Comparison of ENCODE assay signal across 18 mouse cellular contexts in the genomic region with DNA sequence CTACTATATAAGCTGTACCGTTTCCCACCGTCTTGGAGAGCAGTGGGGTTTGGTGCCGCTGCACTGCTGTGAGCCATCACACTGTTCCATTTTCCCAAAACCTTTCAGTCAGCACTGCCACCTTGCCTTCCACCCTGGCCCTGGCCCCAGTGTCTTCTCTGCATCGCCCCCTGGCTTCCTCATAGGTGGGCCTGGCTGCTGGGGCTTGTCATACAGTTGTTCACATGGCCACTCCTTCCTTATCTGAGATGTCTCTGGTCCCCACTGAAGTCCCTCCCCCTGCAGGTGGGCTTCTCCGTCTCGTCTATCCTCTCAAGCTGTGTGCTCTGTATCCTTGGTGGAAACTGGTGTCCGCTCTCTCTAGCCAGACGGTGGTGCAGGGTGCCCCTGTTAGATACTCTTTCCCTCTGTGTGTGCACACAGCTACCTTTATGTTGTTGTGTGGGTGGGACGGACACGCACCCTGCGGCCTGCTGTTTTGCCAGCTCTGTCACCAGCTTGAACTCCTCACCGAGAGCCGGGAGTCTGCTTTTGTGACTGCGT. TPM values are rescaled to one million over a fixed set of nuclear protein-coding genes. Genes with fewer than 3 reads are reported as not detected.
A peak's percentile ranks its signal among the peaks of the same experiment; 100 is the strongest.
DNase-seq lines count a peak whose midpoint lies in the region; ATAC-seq and TF ChIP-seq lines count a peak whose summit lies in the region.
"Had no signal": no experiment of that assay in that cellular context is flagged by ENCODE, and none has a peak within 500 bp of the region (broad histone marks: within the 10 kb centered on the region; RNA-seq: fewer than 3 reads in every experiment).

No protein-coding gene starts in this region.

- no peaks in the 10 kb centered on the region for H3K9me3 ChIP-seq in heart, embryonic 12.5 days (replicated peaks)
- H3K9me3 ChIP-seq in lung, embryonic 14.5 days (ENCODE audit: low read depth, low read length) = no peaks in the 10 kb centered on the region
- H3K9me3 ChIP-seq in lung, postnatal 0 days (ENCODE audit: low read length) = no peaks in the 10 kb centered on the region
- no peaks in the 10 kb centered on the region for H3K9me3 ChIP-seq in liver, embryonic 16.5 days (replicated peaks; ENCODE audit: control insufficient read depth, low read length)
- H3K9me3 ChIP-seq in forebrain, postnatal 0 days (ENCODE audit: low read length) = no peaks in the 10 kb centered on the region
- H3K9me3 ChIP-seq: embryonic facial prominence, embryonic 12.5 days; forebrain, embryonic 15.5 days; hindbrain, embryonic 15.5 days; limb, embryonic 13.5 days; stomach, embryonic 15.5 days had no signal

- H3K4me2 ChIP-seq in heart, embryonic 12.5 days = no peak overlapping the region
- H3K4me2 ChIP-seq in lung, embryonic 14.5 days = no peak overlapping the region
- no peak overlapping the region for H3K4me2 ChIP-seq in lung, postnatal 0 days (replicated peaks; ENCODE audit: low read depth, low read length)
- no peak overlapping the region for H3K4me2 ChIP-seq in liver, embryonic 16.5 days (ENCODE audit: low read depth, low read length)
- H3K4me2 ChIP-seq in forebrain, postnatal 0 days (ENCODE audit: low read depth) = no peak overlapping the region
- H3K4me2 ChIP-seq: embryonic facial prominence, embryonic 12.5 days; forebrain, embryonic 15.5 days; hindbrain, embryonic 15.5 days; limb, embryonic 13.5 days; stomach, embryonic 15.5 days had no signal

- H3K36me3 ChIP-seq in heart, embryonic 12.5 days = peaks cover 48% of the 10 kb centered on the region
- peaks cover 68% of the 10 kb centered on the region for H3K36me3 ChIP-seq in lung, embryonic 14.5 days (ENCODE audit: insufficient read depth)
- 0 out of 2 replicates have a peak, but pooled peaks cover 4% of the 10 kb centered on the region for H3K36me3 ChIP-seq in lung, postnatal 0 days (ENCODE audit: insufficient read depth, low read length)
- peaks cover 13% of the 10 kb centered on the region for H3K36me3 ChIP-seq in liver, embryonic 16.5 days (ENCODE audit: control insufficient read depth, insufficient read depth)
- H3K36me3 ChIP-seq in forebrain, postnatal 0 days (ENCODE audit: insufficient read depth) = peaks cover 18% of the 10 kb centered on the region

- no peak overlapping the region for H3K4me3 ChIP-seq in heart, embryonic 12.5 days
- no peak overlapping the region for H3K4me3 ChIP-seq in lung, embryonic 14.5 days (ENCODE audit: low read depth, low read length)
- no peak overlapping the region for H3K4me3 ChIP-seq in lung, postnatal 0 days (ENCODE audit: low read depth, low read length)
- H3K4me3 ChIP-seq in brown adipose tissue, adult 24 weeks (ENCODE audit: insufficient read depth, low read depth, low read length) = no peak overlapping the region
- H3K4me3 ChIP-seq in liver, embryonic 16.5 days (ENCODE audit: low read depth, low read length) = no peak overlapping the region
- no peak overlapping the region for H3K4me3 ChIP-seq in forebrain, postnatal 0 days (ENCODE audit: low read depth, low read length)
- H3K4me3 ChIP-seq: embryonic facial prominence, embryonic 12.5 days; forebrain, embryonic 15.5 days; hindbrain, embryonic 15.5 days; limb, embryonic 13.5 days; stomach, embryonic 15.5 days had no signal

- WGBS in heart, embryonic 12.5 days = 85% methylated on average over 14 of the region's 14 CpGs
- 88% methylated on average over 14 of the region's 14 CpGs for WGBS in lung, embryonic 14.5 days
- WGBS in lung, postnatal 0 days = 88% methylated on average over 14 of the region's 14 CpGs
- WGBS in liver, embryonic 16.5 days (ENCODE audit: insufficient replicate concordance) = 72% methylated on average over 14 of the region's 14 CpGs
- 93% methylated on average over 14 of the region's 14 CpGs for WGBS in forebrain, postnatal 0 days

- no peak for ATAC-seq in heart, embryonic 12.5 days (ENCODE audit: insufficient number of reproducible peaks, low FRiP score)
- no peak for ATAC-seq in lung, embryonic 14.5 days (ENCODE audit: insufficient read depth)
- no peak for ATAC-seq in lung, postnatal 0 days
- no peak for ATAC-seq in liver, embryonic 16.5 days (ENCODE audit: low read depth)
- no peak for ATAC-seq in forebrain, postnatal 0 days
- ATAC-seq: forebrain, embryonic 15.5 days had no signal

- peaks cover 71% of the 10 kb centered on the region for H3K4me1 ChIP-seq in heart, embryonic 12.5 days (replicated peaks)
- peaks cover 4% of the 10 kb centered on the region; the same call in 1 of the 2 replicates for H3K4me1 ChIP-seq in lung, embryonic 14.5 days (ENCODE audit: insufficient read depth)
- H3K4me1 ChIP-seq in lung, postnatal 0 days (ENCODE audit: insufficient read depth, low read depth, low read length) = peaks cover 11% of the 10 kb centered on the region
- peaks cover 72% of the 10 kb centered on the region for H3K4me1 ChIP-seq in brown adipose tissue, adult 24 weeks (ENCODE audit: control insufficient read depth, insufficient read depth, insufficient read length, low read length)
- peaks cover 73% of the 10 kb centered on the region for H3K4me1 ChIP-seq in liver, embryonic 16.5 days (ENCODE audit: control insufficient read depth, low read depth, low read length)
- no peaks in the 10 kb centered on the region for H3K4me1 ChIP-seq in forebrain, postnatal 0 days (ENCODE audit: insufficient read depth)
- H3K4me1 ChIP-seq: forebrain, embryonic 15.5 days had no signal

- H3K9ac ChIP-seq in heart, embryonic 12.5 days = no peak overlapping the region
- H3K9ac ChIP-seq in lung, embryonic 14.5 days = no peak overlapping the region
- H3K9ac ChIP-seq in lung, postnatal 0 days (replicated peaks; ENCODE audit: low read depth) = no peak overlapping the region
- H3K9ac ChIP-seq in liver, embryonic 16.5 days (ENCODE audit: low read depth, low read length) = peak overlapping the region; percentile 33; the same call in 1 of the 2 replicates
- no peak overlapping the region for H3K9ac ChIP-seq in forebrain, postnatal 0 days
- H3K9ac ChIP-seq: embryonic facial prominence, embryonic 12.5 days; forebrain, embryonic 15.5 days; hindbrain, embryonic 15.5 days; limb, embryonic 13.5 days; stomach, embryonic 15.5 days had no signal

- no peaks in the 10 kb centered on the region for H3K27me3 ChIP-seq in heart, embryonic 12.5 days (replicated peaks)
- H3K27me3 ChIP-seq in lung, embryonic 14.5 days (ENCODE audit: insufficient read depth, low read length) = no peaks in the 10 kb centered on the region
- H3K27me3 ChIP-seq in lung, postnatal 0 days (replicated peaks; ENCODE audit: insufficient read depth, low read length) = no peaks in the 10 kb centered on the region
- H3K27me3 ChIP-seq in liver, embryonic 16.5 days (ENCODE audit: control insufficient read depth, insufficient read depth, low read depth, low read length) = no peaks in the 10 kb centered on the region
- H3K27me3 ChIP-seq in forebrain, postnatal 0 days (ENCODE audit: insufficient read depth, low read length) = no peaks in the 10 kb centered on the region
- H3K27me3 ChIP-seq: embryonic facial prominence, embryonic 12.5 days; forebrain, embryonic 15.5 days; hindbrain, embryonic 15.5 days; limb, embryonic 13.5 days; stomach, embryonic 15.5 days had no signal

- no peak for TF ChIP-seq EP300 in lung, postnatal 0 days (IDR thresholded peaks at IDR 0.05)

- 0 out of 2 replicates have a peak, but pooled peaks have one; percentile 24 for TF ChIP-seq CTCF in lung, embryonic 14.5 days (IDR thresholded peaks at IDR 0.05; ENCODE audit: low read depth)
- no peak; the same call in 1 of the 2 replicates for TF ChIP-seq CTCF in lung, postnatal 0 days (IDR thresholded peaks at IDR 0.05)
- no peak for TF ChIP-seq CTCF in forebrain, postnatal 0 days (IDR thresholded peaks at IDR 0.05; ENCODE audit: low read depth)

- no peak overlapping the region for H3K27ac ChIP-seq in heart, embryonic 12.5 days (ENCODE audit: poor library complexity, severe bottlenecking)
- no peak overlapping the region for H3K27ac ChIP-seq in lung, embryonic 14.5 days (ENCODE audit: low read depth)
- no peak overlapping the region for H3K27ac ChIP-seq in lung, postnatal 0 days (ENCODE audit: low read length)
- peak overlapping the region; percentile 87 for H3K27ac ChIP-seq in brown adipose tissue, adult 24 weeks (replicated peaks; ENCODE audit: low read depth, low read length)
- peak overlapping the region; percentile 10 for H3K27ac ChIP-seq in liver, embryonic 16.5 days (ENCODE audit: low read length)
- no peak overlapping the region for H3K27ac ChIP-seq in forebrain, postnatal 0 days (ENCODE audit: low read depth, low read length)
- H3K27ac ChIP-seq: embryonic facial prominence, embryonic 12.5 days; forebrain, embryonic 15.5 days; hindbrain, embryonic 15.5 days; limb, embryonic 13.5 days; stomach, embryonic 15.5 days had no signal

- intact Hi-C loops in left cerebral cortex, postnatal 14 days (cut with DNase I) = no loop called here

- peak; percentile 94 for DNase-seq in heart, adult 11 months
- no peak for DNase-seq in lung, embryonic 14.5 days
- DNase-seq in lung, postnatal 0 days (ENCODE audit: low spot score) = no peak
- no peak for DNase-seq in left cerebral cortex, postnatal 14 days (ENCODE audit: low spot score in 2 of 2)
- DNase-seq in forebrain, postnatal 0 days = no peak
- DNase-seq: heart, postnatal 10 days; kidney, adult 2 months; kidney, postnatal 36 days; lung, postnatal 10 days; thymus, adult 2 months had no signal

RNA-seq across cellular contexts. Expression of gene Ehd1, which starts 13.2 kb away (rescaled TPM):
- polyA plus RNA-seq in heart, embryonic 12.5 days (2016; fragmentation: Nextera tagmentation; extraction: Ambion mirVana) = 87.0 and 88.7 TPM in 2 replicates
- polyA plus RNA-seq in lung, embryonic 14.5 days (2014; fragmentation: Nextera tagmentation; extraction: Ambion mirVana) = 50.3 and 53.2 TPM in 2 replicates
- 115 and 119 TPM in 2 replicates for polyA plus RNA-seq in lung, postnatal 0 days (2015; fragmentation: Nextera tagmentation; extraction: Ambion mirVana)
- 39.6 and 42.8 TPM in 2 replicates for polyA plus RNA-seq in brown adipose tissue, adult 24 weeks (2012; ENCODE audit: insufficient read depth, insufficient read length, missing spikeins)
- polyA plus RNA-seq in liver, embryonic 16.5 days (2015; fragmentation: Nextera tagmentation; extraction: Ambion mirVana) = 62.1 and 68.6 TPM in 2 replicates
- 10 to 100 TPM; 44.2 to 51.7 TPM for total RNA-seq in left cerebral cortex, postnatal 14 days (2021)
- total RNA-seq in forebrain, postnatal 0 days (2014; rRNA removed) = 91.9 and 120 TPM in 2 replicates
- polyA plus RNA-seq in forebrain, postnatal 0 days (2015; fragmentation: Nextera tagmentation; extraction: Ambion mirVana) = 69.9 and 75.4 TPM in 2 replicates

RNA-seq across cellular contexts. Expression of gene Cdc42bpg, which starts 16.5 kb away (rescaled TPM):
- 0.34 and 0.44 TPM in 2 replicates for polyA plus RNA-seq in heart, embryonic 12.5 days (2016; fragmentation: Nextera tagmentation; extraction: Ambion mirVana)
- polyA plus RNA-seq in lung, embryonic 14.5 days (2014; fragmentation: Nextera tagmentation; extraction: Ambion mirVana) = 0.82 and 1.2 TPM in 2 replicates
- polyA plus RNA-seq in lung, postnatal 0 days (2015; fragmentation: Nextera tagmentation; extraction: Ambion mirVana) = 2.8 and 3.2 TPM in 2 replicates
- polyA plus RNA-seq in brown adipose tissue, adult 24 weeks (2012; ENCODE audit: insufficient read depth, insufficient read length, missing spikeins) = 2.5 and 2.8 TPM in 2 replicates
- polyA plus RNA-seq in liver, embryonic 16.5 days (2015; fragmentation: Nextera tagmentation; extraction: Ambion mirVana) = 0.34 and 0.40 TPM in 2 replicates
- total RNA-seq in left cerebral cortex, postnatal 14 days (2021) = 1 to 10 TPM; 2.7 to 3.1 TPM
- total RNA-seq in forebrain, postnatal 0 days (2014; rRNA removed) = 3.1 and 4.7 TPM in 2 replicates
- 0.11 and 0.23 TPM in 2 replicates for polyA plus RNA-seq in forebrain, postnatal 0 days (2015; fragmentation: Nextera tagmentation; extraction: Ambion mirVana)

RNA-seq across cellular contexts. Expression of gene Men1, which starts 45.0 kb away (rescaled TPM):
- polyA plus RNA-seq in heart, embryonic 12.5 days (2016; fragmentation: Nextera tagmentation; extraction: Ambion mirVana) = 48.7 and 52.1 TPM in 2 replicates
- polyA plus RNA-seq in lung, embryonic 14.5 days (2014; fragmentation: Nextera tagmentation; extraction: Ambion mirVana) = 60.3 and 68.6 TPM in 2 replicates
- 42.1 and 42.7 TPM in 2 replicates for polyA plus RNA-seq in lung, postnatal 0 days (2015; fragmentation: Nextera tagmentation; extraction: Ambion mirVana)
- 13.9 and 22.2 TPM in 2 replicates for polyA plus RNA-seq in brown adipose tissue, adult 24 weeks (2012; ENCODE audit: insufficient read depth, insufficient read length, missing spikeins)
- 19.5 and 21.0 TPM in 2 replicates for polyA plus RNA-seq in liver, embryonic 16.5 days (2015; fragmentation: Nextera tagmentation; extraction: Ambion mirVana)
- total RNA-seq in left cerebral cortex, postnatal 14 days (2021) = 10 to 100 TPM; 64.9 to 70.7 TPM
- total RNA-seq in forebrain, postnatal 0 days (2014; rRNA removed) = 60.5 and 64.3 TPM in 2 replicates
- 58.3 and 60.9 TPM in 2 replicates for polyA plus RNA-seq in forebrain, postnatal 0 days (2015; fragmentation: Nextera tagmentation; extraction: Ambion mirVana)

RNA-seq across cellular contexts. Expression of gene Atg2a, which starts 48.3 kb away (rescaled TPM):
- 10.9 and 13.0 TPM in 2 replicates for polyA plus RNA-seq in heart, embryonic 12.5 days (2016; fragmentation: Nextera tagmentation; extraction: Ambion mirVana)
- 11.9 and 13.0 TPM in 2 replicates for polyA plus RNA-seq in lung, embryonic 14.5 days (2014; fragmentation: Nextera tagmentation; extraction: Ambion mirVana)
- polyA plus RNA-seq in lung, postnatal 0 days (2015; fragmentation: Nextera tagmentation; extraction: Ambion mirVana) = 5.1 and 5.9 TPM in 2 replicates
- 9.6 and 9.9 TPM in 2 replicates for polyA plus RNA-seq in brown adipose tissue, adult 24 weeks (2012; ENCODE audit: insufficient read depth, insufficient read length, missing spikeins)
- polyA plus RNA-seq in liver, embryonic 16.5 days (2015; fragmentation: Nextera tagmentation; extraction: Ambion mirVana) = 4.9 and 6.1 TPM in 2 replicates
- 10 to 100 TPM; 37.8 to 38.5 TPM for total RNA-seq in left cerebral cortex, postnatal 14 days (2021)
- 21.0 and 26.7 TPM in 2 replicates for total RNA-seq in forebrain, postnatal 0 days (2014; rRNA removed)
- 5.9 and 7.6 TPM in 2 replicates for polyA plus RNA-seq in forebrain, postnatal 0 days (2015; fragmentation: Nextera tagmentation; extraction: Ambion mirVana)

RNA-seq across cellular contexts. Expression of gene Map4k2, which starts 51.2 kb away (rescaled TPM):
- polyA plus RNA-seq in heart, embryonic 12.5 days (2016; fragmentation: Nextera tagmentation; extraction: Ambion mirVana) = 14.1 and 15.7 TPM in 2 replicates
- 13.4 and 22.2 TPM in 2 replicates for polyA plus RNA-seq in lung, embryonic 14.5 days (2014; fragmentation: Nextera tagmentation; extraction: Ambion mirVana)
- polyA plus RNA-seq in lung, postnatal 0 days (2015; fragmentation: Nextera tagmentation; extraction: Ambion mirVana) = 22.5 and 25.0 TPM in 2 replicates
- polyA plus RNA-seq in brown adipose tissue, adult 24 weeks (2012; ENCODE audit: insufficient read depth, insufficient read length, missing spikeins) = 7.9 and 14.0 TPM in 2 replicates
- polyA plus RNA-seq in liver, embryonic 16.5 days (2015; fragmentation: Nextera tagmentation; extraction: Ambion mirVana) = 8.2 and 8.6 TPM in 2 replicates
- total RNA-seq in left cerebral cortex, postnatal 14 days (2021) = 10 to 100 TPM; 60.0 to 75.9 TPM
- total RNA-seq in forebrain, postnatal 0 days (2014; rRNA removed) = 43.0 and 55.8 TPM in 2 replicates
- polyA plus RNA-seq in forebrain, postnatal 0 days (2015; fragmentation: Nextera tagmentation; extraction: Ambion mirVana) = 6.7 and 9.7 TPM in 2 replicates

Comparison
In these comparisons a context has a peak if more than half of its experiments do, and no peak if none do; other contexts are left out.
1. H3K27ac ChIP-seq: peak in brown adipose tissue, adult 24 weeks (single experiment) and liver, embryonic 16.5 days (single experiment); none in heart, embryonic 12.5 days (single experiment), lung, embryonic 14.5 days (single experiment), lung, postnatal 0 days (single experiment) and forebrain, postnatal 0 days (single experiment).